Mouse (Mus musculus) CH12.LX (cell line): ENCODE results near the gene Ski. TPM values are rescaled to one million over a fixed set of nuclear protein-coding genes. Genes with fewer than 3 reads are reported as not detected.

Experiments used
- DNase-seq: peaks from one replicate; pipeline ENCODE4 v3.0.0-alpha.2; 2013; ENCODE audit errors: extremely low read depth
- H3K27ac ChIP-seq: 2 replicates; pipeline ENCODE4 v1.5.1; 2012; ENCODE audit warnings: low read depth, mild to moderate bottlenecking, control low read depth, moderate library complexity; ENCODE audit not compliant: insufficient read depth
- H3K27me3 ChIP-seq: replicated peaks from 2 replicates; pipeline ENCODE3; 2012; ENCODE audit warnings: inconsistent platforms
- H3K36me3 ChIP-seq, 2 experiments: replicated peaks in 1 of 2; 2 replicates each; pipeline versions ENCODE3 to v1.6.1; 2012; ENCODE audit warnings: inconsistent platforms in 1 of 2, low read length in 1 of 2, mild to moderate bottlenecking in 1 of 2, mixed read lengths in 1 of 2, moderate library complexity in 1 of 2; ENCODE audit not compliant: control insufficient read depth in 1 of 2, insufficient read depth in 1 of 2
- H3K4me1 ChIP-seq, 2 experiments: 2 replicates each; pipeline ENCODE4 v1.6.1; 2012; ENCODE audit warnings: inconsistent platforms in 1 of 2, moderate library complexity in 1 of 2; ENCODE audit not compliant: insufficient read depth in 2 of 2, control insufficient read depth in 1 of 2
- H3K4me2 ChIP-seq: 2 replicates; pipeline ENCODE4 v1.6.1; 2012; ENCODE audit warnings: low read depth, mild to moderate bottlenecking, control low read depth; ENCODE audit not compliant: poor library complexity, insufficient read depth, severe bottlenecking
- H3K4me3 ChIP-seq, 3 experiments: fragments of 150-350 bp in 1 of 3; sonication (generic) in 1 of 3; replicated peaks in 1 of 3; 2 replicates each; pipeline versions ENCODE3 to v1.5.1; 2011 to 2012; ENCODE audit warnings: low read depth in 2 of 3, low read length in 2 of 3, mild to moderate bottlenecking in 2 of 3, moderate library complexity in 2 of 3, control low read depth in 1 of 3, improper control_type of control experiment in 1 of 3, inconsistent platforms in 1 of 3, mixed read lengths in 1 of 3; ENCODE audit not compliant: poor library complexity in 1 of 3
- H3K79me2 ChIP-seq: replicated peaks from 2 replicates; pipeline ENCODE4 v1.6.1; 2012; ENCODE audit warnings: mild to moderate bottlenecking, moderate library complexity; ENCODE audit not compliant: control insufficient read depth, poor library complexity, insufficient read depth, severe bottlenecking; ENCODE audit errors: extremely low read depth
- H3K9ac ChIP-seq: 2 replicates; pipeline ENCODE4 v1.6.1; 2012; ENCODE audit warnings: low read depth, mild to moderate bottlenecking, control low read depth, moderate library complexity; ENCODE audit not compliant: insufficient read depth
- H3K9me3 ChIP-seq: replicated peaks from 2 replicates; pipeline ENCODE3; 2012; ENCODE audit warnings: low read length, inconsistent platforms, mixed read lengths
- BHLHE40 ChIP-seq: IDR thresholded peaks from 2 replicates; pipeline ENCODE4 v1.6.1; 2011; ENCODE audit warnings: mild to moderate bottlenecking, low read depth, low read length, improper control_type of control experiment
- CHD1 ChIP-seq: IDR thresholded peaks from 2 replicates; pipeline ENCODE4 v1.6.1; 2012; ENCODE audit warnings: low read depth, low read length, improper control_type of control experiment, inconsistent platforms
- CTCF ChIP-seq, 2 experiments: IDR thresholded peaks in 1 of 2; conservative IDR thresholded peaks in 1 of 2; 2 replicates each; pipeline ENCODE4 v1.5.1; 2011 to 2012; ENCODE audit warnings: low read depth in 2 of 2, low read length in 2 of 2, improper control_type of control experiment in 1 of 2, inconsistent platforms in 1 of 2, mild to moderate bottlenecking in 1 of 2, moderate library complexity in 1 of 2
- ELF1 ChIP-seq: IDR thresholded peaks from 2 replicates; pipeline ENCODE4 v1.6.1; 2014; ENCODE audit warnings: low read depth, mild to moderate bottlenecking, inconsistent platforms, low read length, improper control_type of control experiment
- GABPA ChIP-seq: IDR thresholded peaks from 2 replicates; pipeline ENCODE4 v1.6.1; 2012; ENCODE audit warnings: low read depth, low read length, improper control_type of control experiment, inconsistent platforms; ENCODE audit not compliant: insufficient replicate concordance
- JUN ChIP-seq: IDR thresholded peaks from 2 replicates; pipeline ENCODE4 v1.6.1; 2011; ENCODE audit warnings: low read depth, mild to moderate bottlenecking, low read length, improper control_type of control experiment, moderate library complexity; ENCODE audit not compliant: insufficient read depth
- JUND ChIP-seq: conservative IDR thresholded peaks from 2 replicates; pipeline ENCODE4 v1.6.1; 2011; ENCODE audit warnings: low read depth, low read length, improper control_type of control experiment
- MAX ChIP-seq: IDR thresholded peaks from 2 replicates; pipeline ENCODE4 v1.6.1; 2011; ENCODE audit warnings: low read length, improper control_type of control experiment
- MAZ ChIP-seq: IDR thresholded peaks from 2 replicates; pipeline ENCODE4 v1.6.1; 2012; ENCODE audit warnings: low read depth, mild to moderate bottlenecking, inconsistent platforms, low read length, improper control_type of control experiment, moderate library complexity
- MXI1 ChIP-seq: IDR thresholded peaks from 2 replicates; pipeline ENCODE4 v1.6.1; 2011; ENCODE audit warnings: mild to moderate bottlenecking, low read depth, low read length, improper control_type of control experiment
- NELFE ChIP-seq: IDR thresholded peaks from 2 replicates; pipeline ENCODE4 v1.6.1; 2011; ENCODE audit warnings: low read depth, low read length, improper control_type of control experiment
- NRF1 ChIP-seq: IDR thresholded peaks from 2 replicates; pipeline ENCODE4 v1.6.1; 2014; ENCODE audit warnings: low read depth, mild to moderate bottlenecking, inconsistent platforms, low read length, improper control_type of control experiment, moderate library complexity
- POLR2A ChIP-seq: IDR thresholded peaks from 2 replicates; pipeline ENCODE4 v1.6.1; 2011; ENCODE audit warnings: low read depth, mild to moderate bottlenecking, improper control_type of control experiment, low read length
- POLR2AphosphoS2 ChIP-seq: IDR thresholded peaks from 2 replicates; pipeline ENCODE4 v1.6.1; 2011; ENCODE audit warnings: low read depth, low read length, improper control_type of control experiment
- RAD21 ChIP-seq: IDR thresholded peaks from 2 replicates; pipeline ENCODE4 v1.6.1; 2011; ENCODE audit warnings: low read depth, mild to moderate bottlenecking, low read length, improper control_type of control experiment, moderate library complexity
- TCF12 ChIP-seq: IDR thresholded peaks from 2 replicates; pipeline ENCODE4 v1.6.1; 2014; ENCODE audit warnings: low read depth, mild to moderate bottlenecking, inconsistent platforms, low read length, improper control_type of control experiment
- USF2 ChIP-seq: conservative IDR thresholded peaks from 2 replicates; pipeline ENCODE4 v1.6.1; 2011; ENCODE audit warnings: low read depth, low read length, improper control_type of control experiment
- dilution Hi-C: fragments of 300-500 bp; cut with MboI; formaldehyde crosslinking; loops from 2 replicates; pipeline ENCODE4 v1.14.3; 2020; ENCODE audit warnings: low sequenced_read_pairs; ENCODE audit not compliant: extremely low pct_unique_long_range_greater_than_20kb, extremely low pct_ligation_motif_present
- in situ Hi-C: fragments of 300-500 bp; cut with MboI; formaldehyde crosslinking; loops from 3 replicates; pipeline ENCODE4 v1.14.3; 2019; ENCODE audit warnings: low sequenced_read_pairs, low pct_ligation_motif_present, low pct_unique_long_range_greater_than_20kb, mixed read lengths
- polyA plus RNA-seq: library from polyadenylated mRNA; unstranded; fragments of >175 nt; gene quantifications from 2 replicates; pipeline ENCODE4 v1.2.1, GENCODE M21; 2012; ENCODE audit warnings: low read depth; ENCODE audit not compliant: insufficient read length
- total RNA-seq, 2 experiments: library from RNA; depleted of rRNA; stranded (reverse); fragments of 300-350 nt in 1 of 2; fragments of >200 nt in 1 of 2; gene quantifications; 2 replicates each; pipeline ENCODE4 v1.2.3; 2012 to 2014

Ski gene
- total and polyA plus RNA-seq, 3 experiments = 4.1 to 17.9 (median 10.1) TPM

DNA sequence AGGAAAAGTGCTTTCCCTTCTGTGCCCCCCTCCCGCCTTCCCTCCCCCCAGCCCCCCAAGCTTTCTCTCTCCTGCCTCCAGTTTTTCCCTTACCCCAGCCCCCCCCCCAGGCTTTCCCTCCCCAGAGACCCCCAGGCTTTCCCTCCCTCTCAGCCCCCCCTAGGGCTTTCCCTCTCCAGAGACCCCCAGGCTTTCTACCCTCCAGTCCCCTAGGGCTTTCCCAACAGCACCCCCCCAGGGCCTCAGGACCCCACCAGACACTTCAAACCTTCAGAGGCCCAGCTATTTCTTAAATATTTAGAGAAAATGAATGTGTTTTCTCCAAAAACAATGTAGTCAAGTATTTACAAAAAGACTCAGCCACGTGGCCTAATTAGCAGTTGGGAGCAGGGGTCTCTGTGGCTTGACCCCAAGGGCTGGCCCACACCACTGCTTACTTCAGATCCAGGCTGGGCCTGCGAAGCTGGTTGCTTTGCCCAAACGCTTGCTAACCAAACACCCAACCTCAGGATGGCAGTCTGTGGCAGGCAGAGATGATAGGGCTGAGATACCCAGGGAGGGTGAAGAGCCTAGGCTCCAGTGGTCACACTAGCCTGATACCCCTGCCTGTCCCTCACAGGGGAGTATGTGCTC lies 77.7 kb downstream of the Ski start (continued):
- peak in 1 of 2 experiments; percentile 37; a peak in 2 of 4 replicates for TF ChIP-seq CTCF (conservative IDR thresholded peaks at IDR 0.05 in 1 of 2, IDR thresholded peaks at IDR 0.05 in 1 of 2; ENCODE audit: low read depth in 2 of 2, low read length in 2 of 2)

DNA sequence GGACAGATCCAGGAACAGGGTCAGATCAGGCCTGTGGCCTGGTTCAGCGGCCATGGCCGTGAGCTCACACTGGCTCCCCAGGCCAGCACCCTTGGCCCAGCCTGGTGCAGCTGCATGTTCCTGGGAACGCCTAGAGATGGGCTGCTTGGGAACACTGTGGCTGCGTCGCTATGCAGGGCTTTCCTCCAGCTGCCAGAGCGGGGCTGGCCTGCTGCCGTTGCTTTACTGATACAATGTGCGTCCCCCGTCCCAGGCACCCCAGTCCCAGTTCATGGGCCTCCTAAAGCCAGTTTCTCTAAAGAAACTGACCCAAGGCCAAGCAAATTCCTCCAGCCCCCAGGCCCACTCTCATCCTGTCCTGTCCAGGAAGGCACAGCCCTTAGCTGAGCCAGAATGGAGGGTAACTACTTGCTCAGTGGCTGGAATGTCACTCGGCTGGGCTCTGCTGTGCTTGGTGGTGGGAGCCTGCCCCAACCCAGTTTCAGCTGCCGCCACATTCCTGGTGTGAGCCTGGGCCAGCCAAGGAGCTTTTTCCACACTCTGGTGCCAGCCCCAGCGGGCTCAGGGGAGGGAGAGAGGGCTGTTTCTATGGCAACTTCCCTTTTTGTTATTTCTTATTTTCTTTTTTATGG lies 78.4 kb downstream of the Ski start:
- Histone ChIP-seq H3K4me2 (no peak overlapping the region), H3K4me1 (peaks cover 6 to 19% of the 10 kb centered on the region in 2 experiments), H3K36me3 (no peaks in the 10 kb centered on the region), H3K79me2 (no peaks in the 10 kb centered on the region), H3K27ac (no peak overlapping the region), H3K27me3 (no peaks in the 10 kb centered on the region), H3K9me3 (no peaks in the 10 kb centered on the region), H3K9ac (no peak overlapping the region), H3K4me3 (no peak overlapping the region)
- in situ Hi-C loops = no loop called here
- TF ChIP-seq POLR2A (no peak), MXI1 (no peak), TCF12 (no peak), JUND (no peak), MAX (no peak), CHD1 (no peak), USF2 (no peak), NRF1 (no peak), BHLHE40 (no peak), RAD21 (no peak), GABPA (no peak), ELF1 (no peak), NELFE (no peak), JUN (no peak), MAZ (no peak)
- DNase-seq = no peak
- dilution Hi-C loops = no loop called here

- Histone ChIP-seq H3K4me2 (no peak overlapping the region), H3K79me2 (no peaks in the 10 kb centered on the region), H3K9me3 (no peaks in the 10 kb centered on the region), H3K4me1 (peaks cover 6 to 19% of the 10 kb centered on the region in 2 experiments), H3K27me3 (no peaks in the 10 kb centered on the region), H3K27ac (no peak overlapping the region), H3K4me3 (no peak overlapping the region), H3K36me3 (no peaks in the 10 kb centered on the region), H3K9ac (no peak overlapping the region)
- TF ChIP-seq USF2 (no peak), CHD1 (no peak), JUND (no peak), MXI1 (no peak), POLR2AphosphoS2 (no peak)
- in situ Hi-C loops (no loop called here), dilution Hi-C loops (no loop called here)
- no peak for DNase-seq
Observed at GRCm38 (mm10) chr4:155143411-155143810, 79.0 kb downstream of the Ski start.
